Mouse (Mus musculus) liver, adult (tissue): ENCODE results near the gene Lonp1.

ENCODE experiments used
- GATA4 ChIP-seq: IDR thresholded peaks from 2 replicates; pipeline ENCODE4 v1.6.1; 2014; ENCODE audit warnings: mild to moderate bottlenecking, low read length; ENCODE audit not compliant: insufficient replicate concordance

Gene Lonp1

DNA sequence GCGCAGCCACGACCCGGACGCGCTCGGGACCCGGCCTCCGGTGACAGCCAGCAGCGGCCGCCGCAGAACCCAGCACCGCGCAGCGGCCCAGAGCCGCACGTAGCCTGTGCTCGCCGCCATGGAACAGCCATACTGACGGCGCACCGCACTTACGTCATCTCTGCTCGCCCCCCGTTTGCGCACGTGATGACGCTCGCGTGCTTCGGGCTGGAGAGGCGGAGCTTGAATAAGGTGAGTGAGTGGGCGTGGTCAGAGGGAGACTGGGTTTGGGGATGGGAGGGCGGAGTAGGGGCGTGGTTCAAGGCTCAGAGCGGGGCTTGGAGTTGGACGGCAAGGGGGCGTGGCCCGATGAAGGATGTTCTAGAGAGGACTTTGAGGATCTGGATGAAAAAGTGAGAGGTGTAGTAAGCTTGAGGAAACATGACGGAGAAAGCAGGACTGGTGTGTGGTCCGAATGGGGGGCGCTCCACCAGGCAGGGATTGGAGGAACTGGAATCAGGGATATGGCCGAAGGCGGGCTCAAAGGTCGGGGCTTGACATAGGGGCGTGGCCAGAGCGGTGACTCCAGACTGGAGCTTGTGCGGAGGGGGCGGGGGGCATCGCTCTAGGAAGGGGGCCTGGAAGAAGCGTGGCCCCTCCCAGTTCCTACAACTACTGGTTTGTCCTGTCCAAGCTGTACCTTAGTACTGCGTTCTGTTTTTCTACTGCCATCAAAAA lies at the start of gene Lonp1:
Lonp1 (minus strand) TSS at position 134 of the 717 bp plus-strand sequence.
- peak; percentile 28; the same call in 1 of the 2 replicates for TF ChIP-seq GATA4

DNA sequence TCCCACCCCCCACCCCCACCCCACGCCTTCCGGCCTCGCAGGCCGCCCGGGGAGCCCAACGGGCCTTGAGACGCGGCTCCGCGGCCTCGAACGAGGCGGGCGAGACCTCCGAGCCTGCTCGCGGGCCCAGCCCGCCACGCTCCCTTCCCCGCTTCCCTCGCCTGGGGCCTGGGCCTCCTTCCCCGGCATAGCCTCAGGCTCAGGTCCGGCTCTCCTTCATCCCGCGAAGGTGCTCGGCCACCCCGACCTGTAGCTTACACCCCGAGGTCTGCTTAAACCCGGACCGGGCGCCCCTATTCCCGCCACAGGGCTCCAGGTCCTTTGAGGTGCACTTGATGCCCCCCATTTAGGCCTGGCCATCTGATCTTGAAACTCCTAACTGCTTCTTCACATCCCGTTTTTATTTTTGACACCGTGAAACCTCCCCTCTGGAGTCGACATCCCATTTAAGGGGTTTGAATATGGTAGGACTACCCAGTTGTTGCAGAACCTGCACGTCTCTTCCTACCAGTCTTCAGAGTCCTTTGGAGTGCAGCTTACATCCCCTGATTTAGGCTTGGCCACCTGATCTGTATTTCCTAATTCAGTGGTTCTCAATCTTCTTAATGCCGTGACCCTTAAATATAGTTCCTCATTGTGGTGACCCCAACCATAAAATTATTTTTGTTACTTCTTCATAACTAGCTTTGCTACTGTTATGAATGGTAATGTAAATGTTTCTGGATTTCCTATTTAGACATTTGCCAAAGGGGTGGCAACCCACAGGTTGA lies 47.1 kb upstream of the Lonp1 start:
- TF ChIP-seq GATA4, result no peak

DNA sequence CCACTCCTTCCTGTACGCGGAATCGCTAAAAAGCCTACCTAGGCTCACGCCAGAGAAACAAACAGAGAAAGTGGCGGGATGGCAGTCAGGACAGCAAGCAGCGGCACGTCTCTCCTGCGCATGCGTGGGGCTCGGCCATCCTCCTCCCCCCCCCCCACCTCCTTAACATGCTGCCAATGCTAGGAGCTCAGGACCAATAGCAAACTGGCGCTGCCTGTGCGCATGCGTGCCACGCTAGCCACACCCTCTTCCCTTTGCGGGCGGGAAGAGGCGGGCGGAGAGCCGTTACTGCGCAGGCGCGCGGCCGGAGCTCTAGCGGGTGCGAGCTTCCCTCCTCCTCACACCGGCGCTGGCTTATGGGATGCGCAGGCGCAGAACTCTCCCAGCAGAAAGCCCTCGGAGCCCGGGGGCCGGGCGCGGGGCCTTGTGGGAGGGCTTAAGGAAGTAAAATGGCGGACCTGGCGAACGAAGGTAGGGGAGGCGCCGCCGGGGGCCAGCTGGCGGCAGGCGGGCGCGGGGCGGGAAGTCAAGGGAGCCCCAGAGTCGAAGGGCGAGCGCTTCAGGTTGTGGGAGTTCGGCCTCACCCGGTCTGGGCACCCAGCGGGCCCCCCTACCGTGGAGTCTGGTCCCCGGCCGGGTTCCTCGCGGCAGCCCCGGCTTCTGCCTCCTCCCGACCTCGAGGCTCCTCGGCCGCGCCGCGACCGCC lies 46.4 kb upstream of the Lonp1 start, which contains the start of gene Ranbp3:
Ranbp3 (plus strand) TSS at position 354 of the 706 bp plus-strand sequence.
- TF ChIP-seq GATA4, result no peak

DNA sequence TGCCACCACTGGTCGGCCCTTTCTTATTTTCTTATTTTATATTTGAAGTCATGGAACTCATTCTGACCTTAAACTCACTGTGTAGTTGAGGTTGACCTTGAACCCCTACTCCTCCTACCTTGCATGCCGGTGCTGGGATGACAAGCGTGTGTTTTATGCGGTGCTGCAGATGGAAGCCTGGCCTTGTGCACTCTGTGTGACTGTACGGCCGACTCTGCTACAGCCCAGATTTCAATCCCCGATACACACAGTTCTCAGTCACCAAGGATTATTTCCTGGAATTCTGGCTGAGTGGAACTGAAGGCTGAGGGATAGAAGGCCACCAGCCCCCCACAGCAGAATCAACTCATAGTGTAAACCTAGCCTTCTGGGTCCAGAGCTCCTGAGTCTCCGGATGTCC lies 43.1 kb upstream of the Lonp1 start:
- TF ChIP-seq GATA4, result no peak

DNA sequence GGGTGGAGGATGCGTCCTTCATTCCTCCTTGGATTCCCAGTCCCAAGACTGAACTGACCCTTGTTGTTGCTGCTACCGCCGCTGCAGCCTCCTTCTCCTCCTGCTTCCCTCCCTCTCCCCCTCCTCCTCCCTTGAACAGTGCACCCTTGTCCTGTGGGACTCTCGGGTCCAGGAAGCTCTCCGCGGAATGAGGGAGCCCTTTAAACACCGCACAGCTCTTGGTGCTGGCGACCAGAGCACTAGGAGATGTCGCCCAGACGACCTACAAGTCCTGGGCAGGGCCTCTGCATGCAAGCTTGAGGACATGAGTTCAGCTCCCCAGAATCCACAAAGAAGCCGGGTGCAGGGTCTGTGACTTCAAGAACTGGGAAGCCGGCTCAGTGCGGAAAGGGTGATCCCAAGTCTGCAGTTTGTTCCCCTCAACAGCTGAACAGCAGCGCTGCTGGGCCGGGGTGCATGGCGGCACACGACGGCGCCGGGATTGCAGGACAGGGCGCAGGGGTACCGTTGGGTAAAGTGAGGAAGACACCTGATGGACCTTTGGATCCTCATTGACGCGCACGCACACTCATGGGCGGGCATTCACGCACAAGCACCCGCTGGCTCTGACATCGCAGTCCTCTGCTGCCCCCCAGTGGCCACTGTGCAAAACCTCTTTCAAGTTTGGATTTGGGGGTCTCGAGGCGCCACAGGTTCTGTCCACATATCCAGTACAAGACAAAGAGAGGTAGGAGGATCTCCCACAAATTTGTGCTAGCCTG lies 41.9 kb upstream of the Lonp1 start:
- no peak; the same call in 1 of the 2 replicates for TF ChIP-seq GATA4

DNA sequence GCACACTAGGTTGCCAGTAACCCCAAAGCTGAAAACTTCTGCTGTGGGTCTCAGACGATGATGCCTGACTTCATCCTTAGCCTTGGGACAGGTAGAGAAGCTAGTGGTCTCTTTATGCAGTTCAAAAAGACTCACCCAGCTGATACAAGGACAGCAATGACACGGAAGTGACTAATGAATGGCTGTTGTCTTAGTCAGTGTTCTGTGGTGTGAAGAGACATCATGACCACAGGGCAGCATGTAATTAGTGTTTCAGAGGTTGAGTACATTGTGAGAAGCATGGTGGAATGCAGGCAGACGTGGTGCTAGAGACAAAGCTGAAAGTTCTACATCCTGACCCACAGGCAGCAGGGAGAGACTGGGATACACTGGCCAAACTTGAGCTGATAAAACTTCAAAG lies 40.9 kb upstream of the Lonp1 start:
- no peak for TF ChIP-seq GATA4

DNA sequence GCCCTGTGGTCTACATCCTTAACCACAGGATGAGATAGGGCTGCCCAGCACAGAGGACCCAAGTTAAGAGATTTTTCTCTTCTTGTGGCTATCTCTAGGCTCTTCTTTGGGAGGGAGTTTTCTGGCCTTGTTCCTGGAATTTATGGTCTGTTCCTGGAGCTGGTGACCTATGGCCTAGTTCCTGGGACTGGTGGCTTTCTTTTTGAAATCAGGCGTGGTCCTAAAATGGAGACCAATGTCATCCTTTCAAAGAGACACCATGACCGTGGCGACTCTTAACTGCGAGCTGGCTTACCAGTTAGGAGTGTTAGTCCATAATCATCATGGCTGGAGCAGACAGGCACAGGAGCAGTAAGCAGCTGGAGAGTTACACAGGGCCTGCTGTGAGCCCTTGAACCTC lies 39.7 kb upstream of the Lonp1 start:
- TF ChIP-seq GATA4, result no peak

DNA sequence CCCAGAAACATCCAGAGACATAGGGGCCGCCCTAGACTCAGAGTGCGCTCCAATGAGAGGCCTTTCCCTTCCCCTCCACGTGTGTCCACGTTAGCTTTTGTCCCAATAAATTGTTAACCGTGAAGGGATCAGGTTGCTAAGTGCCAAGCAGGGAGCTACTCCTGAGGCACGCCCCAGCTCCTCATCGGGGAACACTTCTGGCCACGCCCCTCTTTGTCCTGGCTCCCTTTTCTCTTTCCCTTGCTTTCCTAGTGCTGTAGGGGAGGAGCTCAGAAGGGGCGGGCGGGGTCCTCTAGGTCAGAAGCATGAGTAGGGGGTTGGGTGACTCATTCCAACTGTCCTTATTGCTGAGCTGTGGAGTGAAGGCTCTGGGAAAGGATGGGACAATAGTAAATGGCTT lies 37.6 kb upstream of the Lonp1 start:
- no peak for TF ChIP-seq GATA4

DNA sequence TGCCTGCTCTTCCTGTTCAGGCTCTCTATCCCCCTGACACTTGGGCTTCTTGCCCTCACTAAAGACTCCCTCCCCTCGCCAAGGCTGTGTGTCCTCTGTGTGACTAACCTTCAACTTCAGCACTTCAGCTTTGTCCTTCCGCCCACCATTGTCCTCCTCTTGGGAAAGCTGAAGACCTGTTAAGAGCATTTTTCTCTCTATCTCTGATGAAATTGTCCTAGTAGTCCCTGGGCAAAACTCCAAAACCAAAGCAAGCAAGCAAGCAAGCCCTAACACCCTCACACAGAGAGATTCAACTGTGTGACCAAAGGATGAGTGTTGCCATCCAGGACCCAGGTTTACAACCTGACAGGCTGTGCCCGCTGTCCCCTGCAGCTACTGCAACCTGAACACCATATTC lies 37.0 kb upstream of the Lonp1 start:
- no peak for TF ChIP-seq GATA4

DNA sequence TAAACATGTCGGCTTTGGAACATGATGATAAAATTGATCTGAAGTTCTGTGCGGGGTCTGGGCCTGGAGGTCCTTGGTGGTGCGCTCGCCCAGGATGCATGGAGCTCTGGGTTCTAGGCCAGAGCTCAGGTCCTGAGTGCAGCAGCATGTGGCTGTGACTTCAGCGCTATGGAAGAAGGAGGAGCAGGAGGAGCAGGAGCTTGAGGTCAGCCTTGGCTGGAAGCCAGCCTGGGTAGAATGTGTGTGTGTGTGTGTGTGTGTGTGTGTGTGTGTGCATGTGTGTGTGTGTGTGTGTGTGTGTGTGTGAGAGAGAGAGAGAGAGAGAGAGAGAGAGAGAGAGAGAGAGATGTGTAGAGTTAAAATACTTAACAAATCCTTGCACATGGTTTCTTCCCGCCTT lies 29.5 kb upstream of the Lonp1 start:
- no peak for TF ChIP-seq GATA4

DNA sequence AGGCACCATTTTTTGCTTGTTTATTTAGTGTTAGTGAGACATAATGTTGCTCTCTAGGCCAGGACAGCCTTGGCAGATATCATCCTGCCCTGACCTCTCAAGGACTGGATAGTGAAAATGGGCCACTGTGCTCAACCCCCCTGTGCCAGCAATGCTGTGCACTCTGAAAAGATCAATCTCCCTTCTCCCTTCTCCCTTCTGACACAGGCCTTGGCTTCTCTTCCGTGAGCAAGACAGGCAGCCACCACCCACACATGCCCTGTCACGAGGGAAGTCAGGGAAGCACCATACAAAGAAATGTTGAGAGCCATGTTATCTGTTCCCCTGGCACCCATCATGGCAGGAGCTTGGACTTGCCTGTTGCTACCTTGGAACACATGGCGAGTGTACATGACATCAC lies 28.6 kb upstream of the Lonp1 start:
- no peak for TF ChIP-seq GATA4

DNA sequence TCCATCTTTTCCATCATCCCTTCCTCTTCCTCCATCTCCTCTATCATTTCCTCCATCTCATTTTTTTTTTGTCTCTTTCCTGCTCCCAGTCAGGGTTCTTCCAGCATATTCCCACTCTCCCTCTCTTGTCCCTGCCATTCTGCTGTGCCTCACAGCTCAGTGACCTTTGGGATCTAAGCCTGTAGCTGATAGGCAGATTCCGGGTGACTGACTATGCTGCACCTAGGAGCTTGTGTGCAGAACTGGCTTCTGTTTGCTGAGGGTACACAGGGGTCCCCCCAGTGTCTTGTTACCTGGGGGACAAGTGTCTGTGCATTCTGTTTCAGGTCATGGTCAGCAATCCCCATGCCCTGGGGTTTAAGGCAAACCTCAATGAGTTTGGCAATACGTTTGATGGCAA lies 28.1 kb upstream of the Lonp1 start:
- TF ChIP-seq GATA4, result no peak

DNA sequence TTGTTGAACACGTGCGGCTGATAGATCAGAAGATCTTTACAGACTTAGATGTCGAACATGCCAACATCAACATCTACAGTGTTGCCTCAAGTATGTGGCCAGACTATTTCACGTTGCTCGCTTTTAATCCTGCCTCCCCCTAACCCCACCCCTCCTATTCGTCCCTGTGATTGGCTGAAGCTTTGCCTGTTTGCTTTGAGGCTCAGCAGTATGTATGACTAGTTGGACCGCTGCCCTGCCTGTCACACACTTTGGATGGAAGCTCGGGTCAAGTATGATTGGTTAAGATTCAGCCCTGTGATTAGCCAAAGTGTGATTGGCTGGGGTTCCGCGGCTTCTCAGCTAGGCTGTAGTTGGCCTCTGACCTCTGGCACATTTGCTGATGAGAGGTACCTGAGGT lies 25.1 kb upstream of the Lonp1 start:
- no peak for TF ChIP-seq GATA4

DNA sequence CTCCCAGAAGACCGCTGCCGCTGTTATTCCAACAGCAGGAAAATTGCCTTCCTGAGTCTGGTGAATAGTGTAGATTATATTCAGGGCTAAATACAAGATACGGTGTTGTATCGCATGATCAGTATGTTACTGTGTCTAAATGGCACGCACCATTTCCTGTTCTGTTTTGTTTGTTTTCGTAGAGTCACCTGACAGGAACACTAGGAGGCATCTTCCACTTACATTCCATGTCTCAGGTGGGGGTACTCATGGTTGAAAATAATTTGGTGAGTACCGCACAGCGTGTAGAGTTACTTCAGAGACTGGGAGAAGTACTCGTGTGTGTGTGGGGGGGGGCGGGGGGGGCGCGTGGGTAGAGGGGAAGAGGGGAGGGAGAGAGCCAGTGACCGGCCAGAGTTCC lies 20.9 kb upstream of the Lonp1 start:
- TF ChIP-seq GATA4, result no peak

DNA sequence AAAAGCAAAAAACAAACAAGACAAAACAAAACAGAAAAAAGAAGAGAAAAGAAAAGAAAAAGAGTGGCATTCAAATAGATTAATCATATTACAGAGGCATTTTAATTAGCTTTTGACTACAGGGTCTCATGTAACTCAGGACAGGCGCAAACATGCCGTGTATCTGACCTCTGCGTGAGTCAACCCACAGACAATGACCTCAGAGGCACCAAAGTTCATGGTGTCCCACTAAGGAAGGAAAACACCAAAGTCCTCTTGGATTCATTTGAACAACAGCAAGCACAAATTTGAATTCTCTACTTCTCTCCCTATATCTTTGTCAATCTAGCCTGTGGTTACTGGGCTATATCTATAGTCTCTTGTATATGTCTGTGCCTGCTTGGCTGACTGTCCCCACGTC lies 16.6 kb upstream of the Lonp1 start:
- TF ChIP-seq GATA4, result no peak
